Mouse (Mus musculus) bone marrow, adult 2 months (tissue): ENCODE results near the gene Fkbp4.
A peak's percentile ranks its signal among the peaks of the same experiment; 100 is the strongest.

Experiments
- CTCF ChIP-seq: fragments of 200-500 bp; IDR thresholded peaks from 2 replicates; pipeline ENCODE4 v1.5.1; 2011; ENCODE audit warnings: low read length, control low read depth; ENCODE audit not compliant: control insufficient read depth, insufficient read depth
- POLR2A ChIP-seq: fragments of 200-500 bp; IDR thresholded peaks from 2 replicates; pipeline ENCODE4 v1.6.1; 2011; ENCODE audit warnings: low read depth, mild to moderate bottlenecking, control low read depth, low read length, borderline replicate concordance; ENCODE audit not compliant: control insufficient read depth

DNA sequence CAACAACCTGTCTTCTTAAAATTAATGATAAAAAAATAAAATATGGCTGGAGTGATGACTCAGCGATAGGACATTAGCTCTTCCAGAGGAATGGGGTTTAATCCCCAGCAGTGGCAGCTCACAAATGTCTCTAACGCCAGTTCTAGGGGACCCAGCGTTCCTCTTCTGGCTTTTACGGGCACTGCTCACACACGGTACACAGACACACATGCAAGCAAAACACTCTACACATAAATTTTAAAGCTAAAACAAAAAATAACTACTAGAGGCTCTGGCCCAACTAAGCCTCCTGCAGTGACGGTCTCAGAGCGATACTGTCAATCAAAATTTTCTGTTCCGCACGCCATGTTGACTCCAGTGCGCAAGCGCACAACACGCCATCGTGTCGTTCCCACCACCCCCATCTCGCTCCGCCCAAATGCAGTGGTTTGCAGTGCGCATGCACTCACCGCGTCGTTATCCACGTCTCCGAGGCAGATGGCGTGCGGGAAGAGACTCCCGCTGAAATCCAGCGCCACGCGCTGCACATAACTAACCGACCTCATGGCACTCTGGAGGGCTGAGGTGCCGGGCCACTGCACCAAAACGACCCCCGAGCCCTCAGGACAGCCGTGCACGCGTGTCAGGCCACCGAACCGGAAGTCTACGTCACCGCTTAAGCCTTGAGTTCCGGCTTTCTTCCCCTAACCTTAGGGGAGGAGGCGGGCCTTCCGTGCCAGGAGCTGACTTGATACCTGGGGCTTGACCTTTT is 14.0 kb downstream of the Fkbp4 start, which contains the start of gene Itfg2:
- TF ChIP-seq CTCF = no peak
- peak; percentile 95 for TF ChIP-seq POLR2A
